ENCODE assay signal across 29 mouse cellular contexts in genomic region chr5:91097911-91098614, GRCm38 (mm10). TPM values are rescaled to one million over a fixed set of nuclear protein-coding genes. Genes with fewer than 3 reads are reported as not detected.
"Had no signal": no experiment of that assay in that cellular context is flagged by ENCODE, and none has a peak within 500 bp of the region (broad histone marks: within the 10 kb centered on the region; RNA-seq: fewer than 3 reads in every experiment).

No protein-coding gene starts in this region.

- H3K27ac ChIP-seq: hindbrain, postnatal 0 days; kidney, embryonic 15.5 days; limb, embryonic 10.5 days; limb, embryonic 13.5 days; liver, embryonic 12.5 days; liver, embryonic 15.5 days; lung, embryonic 15.5 days; macrophage; midbrain, embryonic 12.5 days; midbrain, embryonic 15.5 days; neural tube, embryonic 12.5 days; neural tube, embryonic 15.5 days had no signal

- H3K9ac ChIP-seq: kidney, embryonic 15.5 days; limb, embryonic 13.5 days; liver, embryonic 12.5 days; liver, embryonic 15.5 days; lung, embryonic 15.5 days; midbrain, embryonic 12.5 days; midbrain, embryonic 15.5 days; neural tube, embryonic 12.5 days; neural tube, embryonic 15.5 days had no signal

- H3K4me1 ChIP-seq: kidney, embryonic 15.5 days; limb, embryonic 10.5 days; limb, embryonic 13.5 days; liver, embryonic 12.5 days; liver, embryonic 15.5 days; lung, embryonic 15.5 days; midbrain, embryonic 12.5 days; midbrain, embryonic 15.5 days; neural tube, embryonic 12.5 days; neural tube, embryonic 15.5 days had no signal

- H3K27me3 ChIP-seq: kidney, embryonic 15.5 days; limb, embryonic 13.5 days; liver, embryonic 12.5 days; liver, embryonic 15.5 days; lung, embryonic 15.5 days; midbrain, embryonic 12.5 days; midbrain, embryonic 15.5 days; neural tube, embryonic 12.5 days; neural tube, embryonic 15.5 days had no signal

- H3K9me3 ChIP-seq: kidney, embryonic 15.5 days; limb, embryonic 10.5 days; limb, embryonic 13.5 days; liver, embryonic 12.5 days; liver, embryonic 15.5 days; lung, embryonic 15.5 days; midbrain, embryonic 12.5 days; midbrain, embryonic 15.5 days; neural tube, embryonic 12.5 days; neural tube, embryonic 15.5 days had no signal

- DNase-seq: kidney, adult 8-10 months; kidney, postnatal 10 days; kidney, postnatal 36 days; layer of hippocampus, adult 9-11 months; liver; lung, adult 18-20 months; right cerebral cortex, adult 18-20 months; right cerebral cortex, postnatal 25 days; spleen, adult 18-20 months; thymus, postnatal 25 days had no signal

- H3K4me2 ChIP-seq: kidney, embryonic 15.5 days; limb, embryonic 13.5 days; liver, embryonic 12.5 days; liver, embryonic 15.5 days; lung, embryonic 15.5 days; midbrain, embryonic 12.5 days; midbrain, embryonic 15.5 days; neural tube, embryonic 12.5 days; neural tube, embryonic 15.5 days had no signal

- ATAC-seq: hindbrain, postnatal 0 days; inflammation-experienced regulatory T-cells, adult 6 months; liver, embryonic 12.5 days; midbrain, embryonic 15.5 days had no signal

- H3K36me3 ChIP-seq: kidney, embryonic 15.5 days; limb, embryonic 10.5 days; limb, embryonic 13.5 days; liver, embryonic 12.5 days; liver, embryonic 15.5 days; lung, embryonic 15.5 days; midbrain, embryonic 12.5 days; midbrain, embryonic 15.5 days; neural tube, embryonic 12.5 days; neural tube, embryonic 15.5 days had no signal

- H3K4me3 ChIP-seq: kidney, embryonic 15.5 days; limb, embryonic 10.5 days; limb, embryonic 13.5 days; liver, embryonic 12.5 days; liver, embryonic 15.5 days; lung, embryonic 15.5 days; midbrain, embryonic 12.5 days; midbrain, embryonic 15.5 days; neural tube, embryonic 12.5 days; neural tube, embryonic 15.5 days had no signal

RNA-seq across cellular contexts. Expression of gene Ereg, which starts 23.6 kb away (rescaled TPM):
- total RNA-seq: hindbrain, postnatal 0 days; layer of hippocampus, adult 18-20 months; layer of hippocampus, postnatal 25 days; left cerebral cortex, adult 18-20 months; left cerebral cortex, postnatal 25 days; megakaryocyte, adult 5-6 weeks had no signal
- polyA plus RNA-seq: hindbrain, postnatal 0 days; inflammation-experienced regulatory T-cells, adult 6 months; kidney, embryonic 15.5 days; limb, embryonic 10.5 days; limb, embryonic 13.5 days; macrophage; midbrain, embryonic 12.5 days; midbrain, embryonic 15.5 days; neural tube, embryonic 12.5 days; neural tube, embryonic 15.5 days; testis, adult 2 months had no signal

RNA-seq across cellular contexts. Expression of gene Areg, which starts 41.3 kb away (rescaled TPM):
- total RNA-seq: hindbrain, postnatal 0 days had no signal
- polyA plus RNA-seq: kidney, embryonic 15.5 days; limb, embryonic 10.5 days; liver, embryonic 12.5 days; liver, embryonic 15.5 days; macrophage; midbrain, embryonic 12.5 days; testis, adult 2 months had no signal
